Mouse (Mus musculus) common myeloid progenitor, adult 5-6 weeks (primary cell): ENCODE measurements at regions not wholly inside any gene's neighbourhood (a gene's known extent, or its start where the extent isn't known, plus 50 kb on each side); places are given as distances from the start of the nearest gene placed in this dataset.
"Not testable (repeated sequence)": the region's sequence is repeated elsewhere in the genome, so short reads cannot be mapped to it uniquely, and the experiment has no call there.

ENCODE experiments used
- ATAC-seq: replicated peaks from 2 replicates; pipeline ENCODE4 v1.8.0; 2016; ENCODE audit warnings: low read depth, mild to moderate bottlenecking, moderate TSS enrichment, inconsistent platforms; ENCODE audit not compliant: poor library complexity, severe bottlenecking

DNA sequence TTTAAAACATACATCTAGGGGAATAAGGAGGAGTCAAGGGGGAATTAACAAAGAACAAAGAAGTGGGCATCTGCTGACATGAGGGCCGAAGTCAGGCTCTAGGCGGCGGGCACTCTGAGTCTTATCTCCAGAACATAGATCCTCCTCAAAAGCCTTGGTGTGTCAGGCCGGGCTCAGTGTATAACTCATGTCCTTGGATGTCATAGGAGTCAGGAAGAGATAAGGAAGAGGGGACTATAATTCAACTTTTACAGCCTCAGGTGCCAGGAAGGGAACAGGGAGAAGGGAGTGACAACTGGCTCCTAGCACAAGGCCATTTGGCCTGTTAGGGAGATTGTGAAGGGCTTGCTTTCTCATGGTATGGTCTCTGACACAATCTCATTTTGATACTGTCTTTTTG is 185.9 kb upstream of the Ube2e2 start:
- not testable (repeated sequence) for ATAC-seq

DNA sequence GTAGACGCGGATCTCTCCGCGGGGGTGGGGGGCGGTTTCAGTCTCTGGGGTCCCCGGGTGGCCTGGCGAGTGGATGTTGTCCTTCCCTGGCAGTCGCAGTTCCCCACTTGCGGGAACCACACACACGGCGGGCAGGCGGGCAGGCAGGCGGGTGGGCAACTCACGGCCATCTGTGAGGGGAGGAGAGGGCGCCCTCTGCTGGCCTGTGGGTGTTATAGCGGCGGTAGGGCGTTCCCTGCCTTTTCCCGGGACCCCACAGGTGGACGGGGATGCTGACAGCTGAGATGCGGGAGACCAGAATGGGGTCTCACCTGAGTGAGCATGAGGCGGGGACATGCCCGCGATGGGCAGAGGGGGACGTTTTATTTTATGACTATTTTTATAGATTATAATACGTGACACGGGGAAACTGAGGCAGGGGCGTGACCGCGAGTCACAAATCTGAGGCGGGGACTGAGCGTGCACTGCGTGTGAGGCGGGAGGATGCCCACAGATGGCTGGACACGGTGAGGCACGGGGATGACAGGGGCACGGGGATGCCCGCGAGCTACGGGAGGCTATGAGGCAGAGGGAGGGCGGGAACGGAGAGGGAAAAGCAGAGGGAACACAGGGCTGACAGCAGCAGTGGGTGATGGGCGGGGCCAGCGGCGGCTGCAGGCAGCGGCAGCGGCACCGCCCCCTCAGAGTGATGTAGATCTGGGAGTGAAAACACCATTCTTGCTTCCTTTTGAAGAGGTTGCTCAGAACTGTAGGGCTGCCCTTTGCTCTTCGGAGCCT is 148.1 kb upstream of the Ube2e2 start:
- peak; percentile 80 for ATAC-seq

- ATAC-seq = peak; percentile 58; the same call in 1 of the 2 replicates
These were observed 126.0 kb upstream of the Ube2e2 start for GRCm38 (mm10) chr14:19020102-19020501.

- ATAC-seq = no peak
These were observed 121.3 kb upstream of the Ube2e2 start for GRCm38 (mm10) chr14:19015406-19015805.

DNA sequence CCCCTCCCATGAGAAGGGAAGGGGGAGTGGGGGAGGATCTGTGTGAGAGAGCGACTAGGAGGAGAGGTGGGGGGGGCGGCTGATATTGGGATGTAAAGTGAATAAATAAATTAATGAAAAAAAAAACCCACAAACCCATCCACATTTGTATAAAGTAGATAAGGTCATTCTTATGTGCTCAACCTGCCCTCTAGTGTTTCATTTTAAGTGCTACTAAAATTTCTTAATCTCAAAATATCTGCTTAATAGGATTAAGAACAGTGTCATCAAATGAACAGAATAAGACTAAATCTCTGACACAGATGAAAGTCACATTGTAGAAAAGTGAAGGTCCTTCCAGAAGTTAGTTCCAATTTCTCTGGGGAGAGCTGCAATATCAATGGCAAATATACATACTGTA is 119.5 kb upstream of the Ube2e2 start:
- not testable (repeated sequence) for ATAC-seq

- ATAC-seq = no peak
These were observed 89.8 kb upstream of the Ube2e2 start for GRCm38 (mm10) chr14:18983901-18984300.

GRCm38 (mm10) chr14:18963864-18964263 is 69.8 kb upstream of the Ube2e2 start:
- no peak for ATAC-seq

DNA sequence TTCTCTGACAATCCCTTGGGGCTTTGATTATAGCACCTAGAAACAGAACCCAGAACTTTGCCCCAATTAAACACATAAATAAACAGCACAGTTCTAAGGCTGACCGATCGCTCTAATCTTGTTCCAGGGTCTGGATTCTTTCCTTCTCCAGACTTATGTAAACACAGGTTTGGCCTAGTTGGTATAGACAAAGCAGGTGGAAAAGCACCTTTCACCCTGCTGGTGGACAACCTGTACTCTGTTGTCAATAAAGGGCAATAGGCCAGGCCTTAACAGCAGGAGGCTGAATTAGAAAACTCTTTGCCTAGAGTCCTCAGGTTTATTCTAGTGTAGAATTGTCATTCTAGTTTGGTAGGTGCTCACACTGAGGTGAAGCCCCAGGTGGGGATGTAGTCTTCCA is 69.2 kb upstream of the Ube2e2 start:
- no peak for ATAC-seq
